Mouse (Mus musculus) megakaryocyte progenitor cell, adult 5-6 weeks (primary cell): Measurements from ENCODE around the gene Ncf2. TPM values are rescaled to one million over a fixed set of nuclear protein-coding genes. Genes with fewer than 3 reads are reported as not detected.
"Not testable (repeated sequence)": the region's sequence is repeated elsewhere in the genome, so short reads cannot be mapped to it uniquely, and the experiment has no call there.

Source experiments
- ATAC-seq: replicated peaks from 2 replicates; pipeline ENCODE4 v1.8.0; 2016; ENCODE audit warnings: mild to moderate bottlenecking, moderate TSS enrichment, inconsistent platforms; ENCODE audit not compliant: poor library complexity
- total RNA-seq, 2 experiments: library from RNA; stranded (forward) in 1 of 2; stranded (reverse) in 1 of 2; fragments of 157-497, 149-512 nt in 1 of 2; fragments of 200-1000 nt in 1 of 2; gene quantifications; 2 replicates each; pipeline versions ENCODE4 v1.2.3 to v1.2.4; 2015 to 2017

Gene Ncf2
- total RNA-seq (2015) (85.0 and 90.4 TPM in 2 replicates), total RNA-seq (2017) (101 and 119 TPM in 2 replicates)

GRCm38 (mm10) chr1:152799897-152800296 lies at the start of gene Ncf2:
TSS of gene Ncf2 (plus strand) at chr1:152800194.
- peak; percentile 49; the same call in 1 of the 2 replicates for ATAC-seq

GRCm38 (mm10) chr1:152750312-152750965 lies 49.6 kb upstream of the Ncf2 start, which contains the start of gene Apobec4:
TSS of gene Apobec4 (plus strand) at chr1:152750551.
- ATAC-seq, result no peak

GRCm38 (mm10) chr1:152761791-152762190 lies 38.2 kb upstream of the Ncf2 start:
- ATAC-seq, result 0 out of 2 replicates have a peak, but pooled peaks have one; percentile 18

GRCm38 (mm10) chr1:152766032-152766772 lies 33.8 kb upstream of the Ncf2 start, which contains the start of the genes Rgl1 and Arpc5:
TSS of gene Rgl1 (minus strand) at chr1:152766351.
TSS of gene Arpc5 (plus strand) at chr1:152766542.
- ATAC-seq, result peak; percentile 89

- no peak for ATAC-seq
These were observed 32.9 kb upstream of the Ncf2 start for GRCm38 (mm10) chr1:152766804-152767748.

- ATAC-seq, result peak; percentile 78
These were observed 32.1 kb upstream of the Ncf2 start for GRCm38 (mm10) chr1:152767749-152768488.

- no peak for ATAC-seq
These were observed 29.0 kb upstream of the Ncf2 start for GRCm38 (mm10) chr1:152771016-152771415.

GRCm38 (mm10) chr1:152774601-152775000 lies 25.4 kb upstream of the Ncf2 start:
- peak; percentile 69 for ATAC-seq

GRCm38 (mm10) chr1:152779071-152779737 lies 20.8 kb upstream of the Ncf2 start:
- peak; percentile 91 for ATAC-seq

- no peak for ATAC-seq
These were observed 15.4 kb upstream of the Ncf2 start for GRCm38 (mm10) chr1:152784620-152785019.

- not testable (repeated sequence) for ATAC-seq
These were observed 14.5 kb upstream of the Ncf2 start for GRCm38 (mm10) chr1:152785446-152785845.

GRCm38 (mm10) chr1:152786953-152787352 lies 13.0 kb upstream of the Ncf2 start:
- ATAC-seq, result peak; percentile 77

GRCm38 (mm10) chr1:152788121-152788660 lies 11.8 kb upstream of the Ncf2 start:
- no peak for ATAC-seq

- peak; percentile 93 for ATAC-seq
These were observed 9.7 kb upstream of the Ncf2 start for GRCm38 (mm10) chr1:152790254-152790653.

GRCm38 (mm10) chr1:152790821-152791220 lies 9.2 kb upstream of the Ncf2 start:
- no peak for ATAC-seq

GRCm38 (mm10) chr1:152791269-152791668 lies 8.7 kb upstream of the Ncf2 start:
- ATAC-seq, result no peak

- no peak for ATAC-seq
These were observed 7.1 kb upstream of the Ncf2 start for GRCm38 (mm10) chr1:152792736-152793494.

- ATAC-seq, result no peak
These were observed 6.4 kb upstream of the Ncf2 start for GRCm38 (mm10) chr1:152793495-152794130.
